In genomic region chr2:106368641-106369040, GRCm38 (mm10) we compare ENCODE assay signal across 28 mouse cellular contexts.
DNase-seq lines count a peak whose midpoint lies in the region; ATAC-seq lines count a peak whose summit lies in the region.
"Had no signal": no experiment of that assay in that cellular context is flagged by ENCODE, and none has a peak within 500 bp of the region (broad histone marks: within the 10 kb centered on the region; RNA-seq: fewer than 3 reads in every experiment).

No protein-coding gene starts in this region.

- WGBS in midbrain, embryonic 16.5 days: 92% methylated on average over 5 of the region's 5 CpGs
- 83% methylated on average over 5 of the region's 5 CpGs for WGBS in hindbrain, embryonic 12.5 days

- H3K4me2 ChIP-seq in midbrain, embryonic 16.5 days (ENCODE audit: low read length): no peak overlapping the region
- no peak overlapping the region for H3K4me2 ChIP-seq in hindbrain, embryonic 12.5 days (replicated peaks)
- H3K4me2 ChIP-seq: embryonic facial prominence, embryonic 12.5 days; forebrain, embryonic 12.5 days; lung, embryonic 14.5 days; midbrain, embryonic 15.5 days had no signal

- no peaks in the 10 kb centered on the region for H3K9me3 ChIP-seq in midbrain, embryonic 16.5 days (replicated peaks; ENCODE audit: control insufficient read depth, low read length, poor library complexity, severe bottlenecking)
- H3K9me3 ChIP-seq in hindbrain, embryonic 12.5 days (replicated peaks): no peaks in the 10 kb centered on the region
- H3K9me3 ChIP-seq: embryonic facial prominence, embryonic 12.5 days; forebrain, embryonic 12.5 days; hindbrain, embryonic 10.5 days; midbrain, embryonic 15.5 days had no signal

- H3K36me3 ChIP-seq in midbrain, embryonic 16.5 days (ENCODE audit: control insufficient read depth, insufficient read depth, low read length): no peaks in the 10 kb centered on the region
- no peaks in the 10 kb centered on the region for H3K36me3 ChIP-seq in hindbrain, embryonic 12.5 days
- H3K36me3 ChIP-seq: embryonic facial prominence, embryonic 12.5 days; forebrain, embryonic 12.5 days; hindbrain, embryonic 10.5 days; midbrain, embryonic 15.5 days had no signal

- H3K4me1 ChIP-seq in midbrain, embryonic 16.5 days (ENCODE audit: control insufficient read depth, insufficient read depth, low read length): no peaks in the 10 kb centered on the region
- H3K4me1 ChIP-seq in hindbrain, embryonic 12.5 days: no peaks in the 10 kb centered on the region
- H3K4me1 ChIP-seq: embryonic facial prominence, embryonic 12.5 days; forebrain, embryonic 12.5 days; hindbrain, embryonic 10.5 days; midbrain, embryonic 15.5 days had no signal

- no peak overlapping the region for H3K4me3 ChIP-seq in midbrain, embryonic 16.5 days (ENCODE audit: low read depth, low read length)
- no peak overlapping the region for H3K4me3 ChIP-seq in hindbrain, embryonic 12.5 days
- H3K4me3 ChIP-seq: embryonic facial prominence, embryonic 12.5 days; forebrain, embryonic 12.5 days; hindbrain, embryonic 10.5 days; midbrain, embryonic 15.5 days had no signal

- ATAC-seq in midbrain, embryonic 16.5 days: no peak
- no peak for ATAC-seq in hindbrain, embryonic 12.5 days (ENCODE audit: low FRiP score)
- ATAC-seq: hindbrain, embryonic 16.5 days; midbrain, embryonic 15.5 days; Patski had no signal

- peak; percentile 14 for DNase-seq in 3134 (ENCODE audit: extremely low read depth, insufficient read length, low spot score)
- peak; percentile 55 for DNase-seq in Muller cell, postnatal 12 days (ENCODE audit: inconsistent ontology term)
- DNase-seq in adrenal gland, postnatal 14 days: peak; percentile 60
- DNase-seq in fibroblast of lung, adult 2 months (ENCODE audit: low read depth): peak; percentile 29
- DNase-seq in right cerebral cortex, adult 2 months (ENCODE audit: low spot score in 2 of 2): no peak
- DNase-seq: cerebellum, adult 8-10 months; embryo, embryonic 11 days; gastrocnemius, postnatal 10 days; heart, postnatal 14 days; kidney, adult 8-10 months; kidney, postnatal 25 days; liver; lung, embryonic 14.5 days; lung, postnatal 14 days; right cerebral cortex, adult 18-20 months; right cerebral cortex, postnatal 4 days; thymus, adult 2 months; thymus, postnatal 36 days had no signal

- H3K27ac ChIP-seq in midbrain, embryonic 16.5 days (ENCODE audit: low read length): no peak overlapping the region
- no peak overlapping the region for H3K27ac ChIP-seq in hindbrain, embryonic 12.5 days
- H3K27ac ChIP-seq: embryonic facial prominence, embryonic 12.5 days; forebrain, embryonic 12.5 days; hindbrain, embryonic 10.5 days; liver, embryonic 14.5 days; midbrain, embryonic 15.5 days had no signal

- no peaks in the 10 kb centered on the region for H3K27me3 ChIP-seq in midbrain, embryonic 16.5 days (ENCODE audit: control insufficient read depth, insufficient read depth, low read depth, low read length)
- no peaks in the 10 kb centered on the region for H3K27me3 ChIP-seq in hindbrain, embryonic 12.5 days
- H3K27me3 ChIP-seq: CH12.LX; embryonic facial prominence, embryonic 12.5 days; forebrain, embryonic 12.5 days; midbrain, embryonic 15.5 days; Patski had no signal

- no peak overlapping the region for H3K9ac ChIP-seq in midbrain, embryonic 16.5 days (ENCODE audit: low read depth, low read length)
- no peak overlapping the region for H3K9ac ChIP-seq in hindbrain, embryonic 12.5 days
- H3K9ac ChIP-seq: embryonic facial prominence, embryonic 12.5 days; forebrain, embryonic 12.5 days; liver, embryonic 14.5 days; lung, embryonic 14.5 days; midbrain, embryonic 15.5 days had no signal

Comparison
In these comparisons a context has a peak if more than half of its experiments do, and no peak if none do; other contexts are left out.
1. DNase-seq: peak in 3134 (single experiment), Muller cell, postnatal 12 days (single experiment), adrenal gland, postnatal 14 days (single experiment) and fibroblast of lung, adult 2 months (single experiment); none in right cerebral cortex, adult 2 months (0 of 2).